Mouse (Mus musculus) hindbrain, postnatal 0 days (tissue): Measurements from ENCODE around the gene AI597479. TPM values are rescaled to one million over a fixed set of nuclear protein-coding genes. Genes with fewer than 3 reads are reported as not detected.
"Not testable (repeated sequence)": the region's sequence is repeated elsewhere in the genome, so short reads cannot be mapped to it uniquely, and the experiment has no call there.

ENCODE experiments used
- ATAC-seq: fragments of 200-750 bp; cut with Nextera tagmentation; 2 replicates; pipeline ENCODE4 v1.8.0; 2017; ENCODE audit warnings: mild to moderate bottlenecking, moderate TSS enrichment, moderate library complexity
- DNase-seq: peaks from one replicate; pipeline ENCODE4 v3.0.0-alpha.2; 2015; ENCODE audit warnings: low spot score
- H3K27ac ChIP-seq: fragments of 300-500 bp; sonication (generic); 2 replicates; pipeline ENCODE4 v1.5.1; 2014; ENCODE audit warnings: mild to moderate bottlenecking
- H3K27me3 ChIP-seq: fragments of 300-500 bp; sonication (generic); 2 replicates; pipeline ENCODE4 v1.6.1; 2014; ENCODE audit warnings: low read length, mixed read lengths; ENCODE audit not compliant: insufficient read depth
- H3K36me3 ChIP-seq: fragments of 300-500 bp; sonication (generic); 2 replicates; pipeline ENCODE4 v1.6.1; 2014; ENCODE audit warnings: low read length, mixed read lengths; ENCODE audit not compliant: insufficient read depth
- H3K4me1 ChIP-seq: fragments of 300-500 bp; sonication (generic); 2 replicates; pipeline ENCODE4 v1.6.1; 2014; ENCODE audit warnings: antibody characterized with exemption, low read length, mixed read lengths; ENCODE audit not compliant: insufficient read depth
- H3K4me2 ChIP-seq: fragments of 300-500 bp; sonication (generic); 2 replicates; pipeline ENCODE4 v1.6.1; 2014; ENCODE audit warnings: low read depth, mild to moderate bottlenecking, low read length, moderate library complexity, mixed read lengths
- H3K4me3 ChIP-seq: fragments of 300-500 bp; sonication (generic); 2 replicates; pipeline ENCODE4 v1.5.1; 2014; ENCODE audit warnings: low read length
- H3K9ac ChIP-seq: fragments of 300-500 bp; sonication (generic); replicated peaks from 2 replicates; pipeline ENCODE4 v1.6.1; 2014; ENCODE audit warnings: mild to moderate bottlenecking, low read length, moderate library complexity, mixed read lengths
- H3K9me3 ChIP-seq: fragments of 300-500 bp; sonication (generic); 2 replicates; pipeline ENCODE4 v1.6.1; 2016; ENCODE audit warnings: low read length, mixed read lengths
- CTCF ChIP-seq: IDR thresholded peaks from 2 replicates; pipeline ENCODE4 v1.5.1; 2016; ENCODE audit warnings: antibody characterized with exemption, control low read depth, low read depth
- WGBS: fragments of 180-500 bp; shearing (Covaris S2); extraction: QIAGEN DNeasy Blood & Tissue Kit; methylation state at CpG from one replicate; pipeline ENCODE4 v1.1.7; 2014; 5-methylcytosine and 5-hydroxymethylcytosine counted together
- polyA plus RNA-seq: library from polyadenylated mRNA; unstranded; fragments of >200 nt; fragmentation: Nextera tagmentation; extraction: Ambion mirVana; gene quantifications from 2 replicates; pipeline ENCODE4 v1.2.1, GENCODE M21; 2015
- total RNA-seq: library from RNA; depleted of rRNA; stranded (reverse); fragments of >200 nt; gene quantifications from 2 replicates; pipeline ENCODE4 v1.2.3, GENCODE M21; 2014

Gene AI597479
- total and polyA plus RNA-seq, 2 experiments from 2014 or later: 20.7 to 28.8 TPM

DNA sequence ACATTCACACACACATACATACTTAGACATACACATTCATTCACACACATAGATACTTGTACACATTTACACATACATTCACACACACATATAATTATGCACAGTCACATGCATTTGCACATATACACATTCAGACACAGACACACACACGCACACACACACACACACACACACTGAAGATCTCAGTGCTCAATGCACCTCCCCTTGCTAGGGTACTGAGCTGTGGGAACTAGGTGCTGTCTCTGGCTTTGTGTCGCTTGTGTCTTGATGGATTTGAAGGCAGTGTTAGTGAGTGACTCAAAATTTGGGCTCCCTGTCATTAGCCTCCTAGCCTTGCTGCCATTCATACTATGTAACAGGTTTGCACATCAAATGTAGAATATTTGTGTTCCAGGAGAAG, 24.1 kb downstream of the AI597479 start:
- no peaks in the 10 kb centered on the region for H3K27me3 ChIP-seq
- ATAC-seq (no peak), DNase-seq (no peak)
- no peak for TF ChIP-seq CTCF
- H3K4me1 ChIP-seq: no peaks in the 10 kb centered on the region
- no peak overlapping the region for H3K9ac ChIP-seq
- no peak overlapping the region for H3K4me2 ChIP-seq
- 91% methylated on average over 2 of the region's 2 CpGs for WGBS
- 0 out of 2 replicates have a peak, but pooled peaks cover 2% of the 10 kb centered on the region for H3K9me3 ChIP-seq
- H3K4me3 ChIP-seq: no peak overlapping the region
- peaks cover 5% of the 10 kb centered on the region; the same call in 1 of the 2 replicates for H3K36me3 ChIP-seq
- no peak overlapping the region for H3K27ac ChIP-seq

DNA sequence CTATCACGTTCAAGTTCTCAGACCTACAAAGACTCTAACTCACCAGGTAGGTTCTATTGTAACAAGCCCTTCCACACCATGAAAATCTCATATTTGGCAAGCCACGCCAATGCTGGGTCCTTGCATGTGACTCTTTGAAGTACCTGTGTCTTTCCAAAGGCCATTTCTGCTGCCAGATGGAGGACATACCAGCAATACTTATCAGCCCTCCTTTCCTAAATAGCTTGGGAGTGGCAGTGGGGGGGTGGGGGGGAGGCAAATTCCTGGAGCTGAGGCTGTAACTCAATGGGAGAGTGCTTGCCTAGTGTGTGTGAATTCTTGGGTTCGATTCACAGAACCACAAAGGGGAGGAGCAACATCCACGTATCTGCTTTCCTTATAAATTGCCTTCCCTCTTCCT, 26.2 kb downstream of the AI597479 start:
- Histone ChIP-seq H3K36me3 (no peaks in the 10 kb centered on the region), H3K27me3 (no peaks in the 10 kb centered on the region), H3K4me2 (no peak overlapping the region), H3K27ac (no peak overlapping the region), H3K4me3 (no peak overlapping the region), H3K4me1 (no peaks in the 10 kb centered on the region), H3K9ac (no peak overlapping the region), H3K9me3 (0 out of 2 replicates have a peak, but pooled peaks cover 2% of the 10 kb centered on the region)
- 84% methylated on average over 4 of the region's 4 CpGs for WGBS
- no peak for TF ChIP-seq CTCF
- no peak for DNase-seq
- no peak for ATAC-seq

DNA sequence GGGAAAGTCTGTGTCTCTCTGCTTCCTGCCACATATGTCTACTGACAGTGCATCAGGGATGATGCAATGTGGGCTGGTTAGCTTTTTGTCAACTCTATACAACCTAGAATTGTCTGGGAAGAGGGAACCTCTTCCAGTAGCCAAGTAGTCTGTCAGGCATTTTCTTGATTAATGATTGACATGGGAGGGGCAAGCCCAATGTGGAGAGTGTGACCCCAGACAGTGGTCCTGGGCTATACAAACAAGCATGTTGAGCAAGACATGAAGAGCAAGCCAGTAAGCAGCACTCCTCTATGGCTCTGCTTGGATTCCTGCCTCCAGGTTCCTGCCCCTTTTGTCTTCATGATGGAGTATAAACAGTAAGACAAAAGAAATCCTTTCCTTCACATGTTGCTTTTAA, 28.7 kb downstream of the AI597479 start:
- ATAC-seq (no peak), DNase-seq (no peak)
- H3K27me3 ChIP-seq: no peaks in the 10 kb centered on the region
- no peak for TF ChIP-seq CTCF
- H3K9ac ChIP-seq: no peak overlapping the region
- no peak overlapping the region for H3K4me2 ChIP-seq
- no peak overlapping the region for H3K4me3 ChIP-seq
- no peak overlapping the region for H3K27ac ChIP-seq
- H3K36me3 ChIP-seq: no peaks in the 10 kb centered on the region
- H3K9me3 ChIP-seq: 0 out of 2 replicates have a peak, but pooled peaks cover 2% of the 10 kb centered on the region
- H3K4me1 ChIP-seq: no peaks in the 10 kb centered on the region

DNA sequence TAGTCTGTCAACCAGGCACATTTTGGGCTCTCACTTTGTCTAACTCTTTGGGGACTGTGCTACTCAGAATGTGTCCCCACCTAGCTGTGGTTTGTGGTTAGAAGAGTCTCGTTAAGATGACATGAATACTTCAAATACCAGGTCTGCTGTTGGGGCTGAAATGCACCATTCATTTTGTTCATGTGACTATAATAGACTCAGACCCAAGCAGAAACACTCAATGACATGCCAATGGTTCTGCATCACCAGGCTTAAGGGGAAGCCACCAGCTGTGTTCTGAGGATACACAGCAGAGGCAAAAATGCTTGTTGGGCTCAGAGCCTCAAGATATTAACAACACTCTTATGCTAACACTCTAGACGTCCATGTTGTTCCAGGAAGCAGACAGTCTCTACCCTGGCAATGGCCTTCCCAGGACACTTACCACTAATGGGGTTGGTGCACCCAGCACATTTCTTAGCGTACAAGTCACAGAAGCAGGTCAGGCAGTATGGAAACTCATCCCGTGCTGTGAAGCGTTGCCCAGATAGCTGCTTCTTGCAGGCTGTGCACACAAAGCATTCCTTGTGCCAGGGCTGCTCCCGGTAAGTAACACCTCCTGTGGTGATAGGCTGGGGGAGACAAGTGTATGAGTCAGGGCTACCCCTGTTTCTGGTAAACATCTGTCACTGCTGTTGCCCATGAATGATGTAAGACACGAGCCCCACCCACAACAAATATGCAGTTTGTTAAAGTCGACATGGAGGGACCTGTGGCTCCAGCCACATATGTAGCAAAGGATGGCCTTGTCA, 29.5 kb downstream of the AI597479 start:
- H3K36me3 ChIP-seq: no peaks in the 10 kb centered on the region
- H3K27ac ChIP-seq: no peak overlapping the region
- no peak overlapping the region for H3K9ac ChIP-seq
- H3K4me2 ChIP-seq: no peak overlapping the region
- H3K4me1 ChIP-seq: no peaks in the 10 kb centered on the region
- H3K27me3 ChIP-seq: no peaks in the 10 kb centered on the region
- DNase-seq (no peak), ATAC-seq (no peak)
- 74% methylated on average over 8 of the region's 8 CpGs for WGBS
- TF ChIP-seq CTCF: no peak
- 0 out of 2 replicates have a peak, but pooled peaks cover 2% of the 10 kb centered on the region for H3K9me3 ChIP-seq
- no peak overlapping the region for H3K4me3 ChIP-seq

DNA sequence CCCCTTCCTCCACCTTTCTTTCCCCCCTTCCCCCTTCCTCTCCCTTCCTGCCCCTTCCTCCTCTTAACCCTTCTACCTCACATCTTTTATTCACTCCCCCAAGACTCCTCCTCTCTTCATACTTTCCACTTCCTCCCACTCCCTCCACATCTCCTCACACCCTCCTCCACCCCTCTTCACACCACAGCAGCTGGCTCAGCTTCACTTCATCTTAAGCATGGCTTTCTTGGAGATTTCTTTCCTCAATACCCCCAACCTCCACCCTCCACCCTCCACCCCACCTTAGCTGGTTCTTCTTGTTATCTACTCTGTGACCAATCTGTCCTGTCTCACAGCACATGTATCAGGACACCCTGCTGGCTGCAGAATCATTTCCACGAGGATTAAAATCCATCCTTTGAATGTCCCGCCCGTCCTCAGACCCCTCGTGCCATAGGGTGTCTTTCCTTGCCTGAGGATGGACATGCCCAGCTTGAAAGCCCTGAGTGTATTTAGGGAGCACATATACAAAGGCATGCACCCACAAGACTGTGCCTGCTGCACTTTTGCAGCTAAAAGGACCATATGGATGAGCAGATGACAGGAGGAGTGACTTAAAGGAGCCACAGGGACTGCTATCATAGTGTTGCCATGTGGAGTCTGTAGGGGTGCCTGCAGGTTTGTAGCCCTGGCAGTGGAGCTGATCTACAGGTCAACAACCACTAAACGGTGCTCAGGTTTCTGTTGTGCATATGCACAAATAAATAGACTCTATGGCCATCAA, 31.9 kb downstream of the AI597479 start:
- Histone ChIP-seq H3K9ac (no peak overlapping the region), H3K27ac (no peak overlapping the region), H3K9me3 (0 out of 2 replicates have a peak, but pooled peaks cover 2% of the 10 kb centered on the region), H3K4me1 (no peaks in the 10 kb centered on the region), H3K36me3 (no peaks in the 10 kb centered on the region), H3K4me3 (no peak overlapping the region), H3K4me2 (no peak overlapping the region), H3K27me3 (no peaks in the 10 kb centered on the region)
- no peak for DNase-seq
- no peak for ATAC-seq
- no peak for TF ChIP-seq CTCF
- 76% methylated on average over 5 of the region's 5 CpGs for WGBS

DNA sequence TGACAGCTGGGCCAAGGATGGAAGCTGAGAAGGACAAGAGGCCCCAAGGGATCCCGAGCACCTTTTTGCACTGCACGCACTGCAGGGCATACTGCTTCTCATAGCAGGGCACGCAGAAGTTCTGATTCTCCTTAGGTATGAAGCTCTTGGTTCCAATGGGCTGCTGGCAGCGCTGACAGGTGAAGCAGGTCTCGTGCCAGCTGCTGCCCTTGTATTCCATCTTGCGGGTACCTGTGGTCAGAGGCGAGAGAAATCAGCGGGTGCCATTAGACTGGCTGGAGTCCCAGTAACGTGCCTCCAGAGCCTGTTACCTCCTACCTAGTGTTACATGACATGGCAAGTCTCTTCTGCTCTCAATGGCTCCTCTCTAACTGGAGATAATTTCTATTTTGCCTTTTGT, 33.1 kb downstream of the AI597479 start:
- Histone ChIP-seq H3K9me3 (0 out of 2 replicates have a peak, but pooled peaks cover 2% of the 10 kb centered on the region), H3K4me3 (no peak overlapping the region), H3K36me3 (no peaks in the 10 kb centered on the region), H3K27ac (no peak overlapping the region), H3K27me3 (no peaks in the 10 kb centered on the region), H3K4me2 (no peak overlapping the region), H3K4me1 (no peaks in the 10 kb centered on the region), H3K9ac (no peak overlapping the region)
- 87% methylated on average over 9 of the region's 9 CpGs for WGBS
- no peak for DNase-seq
- no peak for ATAC-seq
- no peak for TF ChIP-seq CTCF

DNA sequence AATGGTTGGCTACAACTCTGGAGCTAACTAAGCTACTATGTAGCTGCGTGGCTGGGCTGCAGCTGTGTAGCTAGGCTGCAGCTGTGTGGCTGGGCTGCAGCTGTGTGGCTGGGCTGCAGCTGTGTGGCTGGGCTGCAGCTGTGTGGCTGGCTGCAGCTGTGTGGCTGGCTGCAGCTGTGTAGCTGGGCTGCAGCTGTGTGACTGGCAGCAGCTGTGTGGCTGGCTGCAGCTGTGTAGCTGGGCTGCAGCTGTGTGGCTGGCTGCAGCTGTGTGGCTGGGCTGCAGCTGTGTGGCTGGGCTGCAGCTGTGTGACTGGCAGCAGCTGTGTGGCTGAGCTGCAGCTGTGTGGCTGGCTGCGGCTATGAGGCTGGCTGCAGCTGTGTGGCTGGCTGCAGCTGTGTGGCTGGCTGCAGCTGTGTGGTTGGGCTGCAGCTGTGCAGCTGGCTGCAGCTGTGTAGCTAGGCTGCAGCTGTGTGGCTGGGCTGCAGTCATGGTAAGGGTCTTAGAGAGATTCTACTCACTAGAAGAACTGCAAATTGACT, 38.0 kb downstream of the AI597479 start:
- H3K9me3 ChIP-seq, H3K9ac ChIP-seq, H3K4me1 ChIP-seq, H3K27ac ChIP-seq, H3K27me3 ChIP-seq, H3K4me2 ChIP-seq, H3K36me3 ChIP-seq, ATAC-seq, H3K4me3 ChIP-seq, DNase-seq: not testable (repeated sequence)
- WGBS: 79% methylated on average over 2 of the region's 2 CpGs
